Mouse (Mus musculus) gastrocnemius, adult 18-20 months (tissue): ENCODE data around the gene Mr1. TPM values are rescaled to one million over a fixed set of nuclear protein-coding genes. Genes with fewer than 3 reads are reported as not detected.

Experiments used
- DNase-seq: peaks from one replicate; pipeline ENCODE4 v3.0.0; 2021; ENCODE audit warnings: low spot score
- total RNA-seq, 2 experiments: library from RNA; stranded (reverse); gene quantifications; 2 replicates each; pipeline ENCODE4 v1.2.3; 2021

Gene Mr1
- total RNA-seq, 2 experiments from 2014 or later: 13.8 to 14.8 TPM

GRCm38 (mm10) chr1:155134866-155135265, 11.7 kb downstream of the Mr1 start:
- DNase-seq: no peak

DNA sequence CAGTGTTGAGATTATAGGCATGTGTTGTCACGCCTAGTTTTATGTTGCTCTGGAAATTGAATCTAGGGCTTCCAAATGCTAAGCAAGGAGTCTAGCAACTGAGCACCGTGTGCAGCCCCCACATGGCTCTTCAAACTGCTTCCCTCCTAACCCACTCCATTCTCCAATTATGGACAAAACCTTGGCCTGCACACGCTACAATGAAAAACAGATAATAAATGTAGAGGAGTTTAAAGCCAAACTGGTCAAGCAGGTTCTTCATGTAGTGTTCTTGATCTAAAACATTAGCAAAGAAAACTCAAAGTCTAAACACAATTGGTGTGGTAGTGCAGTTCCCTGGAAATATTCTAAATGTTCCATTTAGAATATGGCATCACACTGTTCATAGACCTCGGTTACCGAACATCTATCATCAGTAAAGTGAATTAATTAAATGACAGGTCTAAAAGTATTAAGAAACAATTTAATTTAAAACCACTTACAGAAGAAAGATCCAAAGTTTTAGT, 19.1 kb downstream of the Mr1 start:
- no peak for DNase-seq

- peak; percentile 43 for DNase-seq
Measured at GRCm38 (mm10) chr1:155126716-155127115, 19.9 kb downstream of the Mr1 start.

DNA sequence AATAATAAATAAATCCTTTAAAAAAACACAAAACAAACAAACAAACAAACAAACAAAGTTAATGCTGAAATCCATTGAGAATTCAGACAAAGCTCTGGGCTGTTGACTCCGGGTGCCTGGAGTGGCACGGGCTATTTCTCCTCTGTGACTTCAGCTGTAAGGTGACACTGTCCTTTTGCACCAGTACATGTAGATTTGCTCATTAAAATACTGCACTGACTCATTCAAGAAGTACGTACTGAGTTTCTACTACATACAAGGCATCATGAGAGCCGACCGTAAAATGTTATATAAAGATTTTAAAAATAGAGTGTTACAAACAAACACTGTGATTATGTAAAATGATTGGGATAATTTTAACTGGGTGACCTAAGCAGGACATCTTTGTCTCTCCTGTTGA, 22.2 kb downstream of the Mr1 start:
- DNase-seq: peak; percentile 61

DNA sequence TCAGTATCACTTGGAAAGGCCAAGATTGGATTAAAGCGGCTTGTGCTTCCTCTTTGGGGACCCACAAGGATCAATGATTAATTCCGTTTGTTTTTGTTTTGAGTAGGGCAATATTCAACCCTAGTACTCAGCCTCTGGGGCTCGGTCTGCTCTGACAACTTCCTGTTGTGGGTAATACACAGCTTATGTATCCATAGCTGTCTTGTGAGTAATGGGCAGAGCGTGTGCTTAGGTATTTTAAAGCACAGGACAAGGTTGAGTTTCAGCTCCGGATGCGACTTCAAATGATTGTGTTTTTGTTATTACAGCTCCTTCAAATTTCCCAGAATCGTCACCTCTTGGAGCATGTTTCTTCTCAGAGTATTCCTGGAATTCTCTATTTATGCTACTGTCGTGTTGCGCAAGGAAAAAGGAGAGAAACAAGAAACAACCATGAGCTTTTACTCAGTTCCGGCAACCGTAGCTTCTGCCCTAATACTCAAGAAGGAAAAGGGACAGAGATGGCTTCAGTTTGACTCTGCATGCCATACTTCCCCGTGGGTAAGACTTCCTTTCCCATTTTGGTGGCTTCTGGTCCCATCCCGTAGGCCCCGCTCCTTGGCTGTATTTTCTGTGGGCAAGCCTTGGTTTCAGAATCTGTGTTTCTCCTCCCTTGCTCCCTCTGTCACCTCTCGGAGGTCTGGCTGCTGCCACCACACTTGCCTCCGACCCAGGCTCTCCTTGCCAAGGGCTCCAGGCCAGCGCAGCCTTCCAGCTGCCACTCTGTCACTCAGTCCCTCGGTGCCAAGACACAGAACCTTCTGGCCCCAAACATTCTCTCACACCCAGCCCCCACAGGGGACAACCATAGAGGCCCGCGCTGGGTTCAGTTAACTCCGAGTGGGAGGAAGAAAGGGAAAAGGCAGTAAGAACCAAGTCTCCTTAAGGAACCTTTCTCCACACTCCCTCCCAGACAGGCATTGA, 24.4 kb downstream of the Mr1 start:
- DNase-seq: peak; percentile 92

GRCm38 (mm10) chr1:155119719-155120118, 26.9 kb downstream of the Mr1 start:
- DNase-seq: no peak

GRCm38 (mm10) chr1:155113946-155114345, 32.7 kb downstream of the Mr1 start:
- no peak for DNase-seq

DNA sequence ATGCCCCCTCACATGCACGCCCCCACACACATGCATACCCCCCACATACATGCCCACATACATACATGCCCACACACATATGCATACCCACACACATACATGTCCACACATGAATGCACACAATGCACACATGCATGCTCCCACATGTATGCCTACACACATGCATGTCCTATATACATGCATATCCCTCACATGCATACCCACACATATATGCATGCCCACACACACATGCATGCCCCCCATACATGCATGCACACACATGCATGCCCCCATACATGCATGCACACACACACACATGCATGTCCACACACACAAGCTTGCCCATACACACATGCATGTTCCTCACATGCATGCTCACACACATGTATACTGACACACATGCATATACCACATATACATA, 33.7 kb downstream of the Mr1 start:
- no peak for DNase-seq

GRCm38 (mm10) chr1:155112118-155112517, 34.5 kb downstream of the Mr1 start:
- DNase-seq: no peak

DNA sequence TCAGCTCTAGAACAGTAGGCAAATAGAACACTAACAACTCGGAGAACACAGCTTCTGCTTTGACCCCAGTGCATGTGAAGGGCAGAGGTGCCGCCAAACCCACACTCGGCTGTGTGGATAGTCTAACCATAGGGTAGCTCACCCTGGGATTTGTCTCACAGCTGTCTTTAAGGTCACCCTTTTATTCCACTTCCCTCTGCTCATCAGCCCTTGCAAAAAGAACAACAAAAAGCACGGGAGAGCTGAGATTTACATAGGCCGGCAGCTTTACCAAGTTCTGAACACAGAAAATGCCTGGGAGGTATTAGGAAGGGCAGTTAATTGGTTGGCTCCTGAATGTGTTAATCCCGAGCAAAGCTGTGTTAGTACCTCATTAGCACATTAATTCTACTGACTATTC, 35.1 kb downstream of the Mr1 start:
- no peak for DNase-seq

GRCm38 (mm10) chr1:155109387-155110350, 36.9 kb downstream of the Mr1 start:
- DNase-seq: peak; percentile 57

DNA sequence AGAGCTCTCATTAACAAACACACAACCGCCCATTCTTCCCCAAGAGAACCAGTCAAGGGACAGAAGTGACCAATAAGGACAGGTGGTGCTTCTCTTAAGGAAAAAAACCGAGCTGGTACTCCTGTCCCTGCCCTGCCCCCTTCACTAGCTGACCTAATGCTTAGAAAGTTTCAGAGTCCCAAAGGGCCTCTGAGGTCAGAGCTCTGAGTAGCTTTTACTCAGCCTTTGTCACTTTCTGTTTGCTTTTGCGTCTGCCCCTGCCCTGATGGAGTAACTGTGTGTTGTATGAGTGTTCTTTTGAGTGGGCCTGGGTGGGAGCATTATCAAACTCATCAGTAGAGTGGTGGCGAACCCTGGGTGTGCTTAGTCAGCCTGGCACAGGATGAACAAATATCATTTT, 38.2 kb downstream of the Mr1 start:
- no peak for DNase-seq

GRCm38 (mm10) chr1:155107843-155108242, 38.8 kb downstream of the Mr1 start:
- no peak for DNase-seq

DNA sequence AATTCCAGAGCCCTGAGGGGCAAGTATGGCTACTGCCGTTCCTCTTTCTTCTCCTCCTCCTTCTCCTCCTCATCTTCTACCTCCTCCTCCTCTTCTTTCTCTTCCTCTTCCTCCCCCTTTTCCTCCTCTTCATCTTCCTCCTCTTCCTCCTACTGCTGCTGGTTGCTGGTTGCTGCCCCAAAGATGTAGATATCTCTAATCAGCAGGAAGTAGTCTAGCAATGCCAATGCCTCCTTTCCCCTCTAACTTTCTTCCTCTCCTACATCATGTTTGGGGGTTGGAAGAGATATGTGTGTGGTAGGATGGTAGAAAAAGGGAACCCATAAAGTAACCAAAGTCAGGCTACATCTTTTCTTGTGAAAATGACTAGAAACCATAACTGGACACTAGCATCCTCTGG, 40.3 kb downstream of the Mr1 start:
- no peak for DNase-seq

GRCm38 (mm10) chr1:155103991-155104390, 42.6 kb downstream of the Mr1 start:
- DNase-seq: no peak

DNA sequence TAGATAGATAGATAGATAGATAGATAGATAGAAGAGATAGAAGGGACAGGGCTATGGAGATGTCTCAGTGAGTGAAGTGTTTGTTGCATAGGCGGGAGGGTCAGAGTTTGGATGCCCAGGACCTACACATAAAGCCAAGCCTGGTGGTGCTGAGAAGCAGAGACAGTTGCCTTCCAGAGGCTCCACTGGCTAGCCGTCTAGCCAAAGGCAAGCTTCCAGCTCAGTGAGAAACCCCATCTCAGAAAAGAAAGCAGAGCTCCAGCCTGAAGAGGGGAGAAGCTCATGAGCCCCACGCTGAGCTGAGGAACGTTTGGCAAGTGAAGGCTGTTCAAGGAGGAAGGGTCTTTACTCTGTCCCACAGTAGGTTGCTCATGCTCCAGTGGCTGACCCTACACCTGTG, 44.0 kb downstream of the Mr1 start:
- no peak for DNase-seq

GRCm38 (mm10) chr1:155099280-155099848, 47.2 kb downstream of the Mr1 start, which contains the start of gene Ier5:
Gene Ier5 (minus strand): TSS chr1:155099636.
- peak; percentile 98 for DNase-seq

GRCm38 (mm10) chr1:155098486-155099279, 47.9 kb downstream of the Mr1 start:
- DNase-seq: peak; percentile 56

DNA sequence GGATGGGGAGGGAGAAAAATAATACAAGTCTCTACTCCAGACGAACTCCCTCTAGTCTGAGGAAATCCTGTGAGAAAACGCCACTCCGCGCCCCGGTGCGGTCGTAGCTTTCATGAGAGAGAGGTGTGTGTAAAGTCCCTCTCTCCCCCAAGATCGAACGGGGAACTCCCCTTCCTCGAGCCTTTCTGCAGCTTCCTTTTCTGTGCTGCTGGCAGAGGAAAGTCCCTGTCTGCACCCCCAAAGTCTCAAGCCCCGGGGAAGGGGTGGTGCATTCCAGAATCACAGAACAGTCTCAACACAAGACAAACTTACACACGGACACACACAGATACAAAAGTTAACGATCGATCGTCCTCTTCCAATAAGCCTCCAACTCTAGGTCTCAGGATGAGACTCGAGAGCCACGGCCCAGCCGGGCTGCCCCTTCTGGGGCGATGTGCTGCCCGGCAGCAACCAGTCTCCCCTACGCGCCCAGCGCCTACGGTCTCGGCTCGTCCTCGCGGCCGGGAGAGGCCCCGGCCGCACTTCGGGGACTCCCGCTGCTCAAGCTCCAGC, 48.6 kb downstream of the Mr1 start:
- DNase-seq: peak; percentile 30

GRCm38 (mm10) chr1:155097354-155097753, 49.3 kb downstream of the Mr1 start:
- DNase-seq: no peak
